Mouse (Mus musculus) kidney, postnatal 10 days (tissue): Measurements from ENCODE around the gene Cnga4.
"Not testable (repeated sequence)": the region's sequence is repeated elsewhere in the genome, so short reads cannot be mapped to it uniquely, and the experiment has no call there.

Source experiments
- DNase-seq: peaks from one replicate; pipeline ENCODE4 v3.0.0; 2021; ENCODE audit warnings: mixed read lengths

Cnga4 gene

DNA sequence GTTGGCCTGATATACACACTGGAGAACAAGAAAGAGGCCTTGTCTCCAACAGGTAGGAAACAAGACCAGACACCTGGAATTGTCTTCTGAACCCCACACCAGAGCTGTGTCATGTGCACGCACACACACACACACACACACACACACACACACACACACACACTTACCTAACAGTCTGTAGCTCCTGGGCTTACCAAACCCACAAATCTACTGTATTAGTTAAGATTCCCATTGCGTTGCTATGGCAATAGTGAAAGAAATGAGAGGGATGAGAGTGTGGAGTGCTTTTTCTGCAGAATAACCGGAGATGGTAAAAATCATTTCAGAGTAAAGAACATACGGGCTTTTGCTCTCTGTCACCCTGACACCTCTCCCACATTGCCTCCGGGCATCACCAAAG is 13.7 kb downstream of the Cnga4 start:
- DNase-seq = no peak

DNA sequence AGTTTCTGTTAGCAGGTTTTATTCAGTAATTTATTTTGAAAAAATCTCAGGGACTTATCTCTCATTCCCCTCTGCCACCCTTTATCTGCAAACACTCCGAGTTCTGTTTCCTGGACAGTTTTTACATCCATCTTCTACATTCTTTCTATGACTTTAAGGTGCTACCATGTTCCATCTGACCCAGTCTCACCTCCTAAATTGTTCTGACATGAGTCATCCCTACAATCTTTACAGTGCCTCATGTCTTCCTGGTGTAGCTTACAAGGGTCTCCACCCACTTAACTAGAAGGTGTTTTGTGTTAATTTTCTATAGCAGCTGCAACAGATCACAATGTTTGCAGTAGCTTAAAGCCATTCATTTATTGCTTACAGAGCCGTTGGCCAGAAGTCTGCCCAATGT is 16.5 kb downstream of the Cnga4 start:
- DNase-seq = no peak

DNA sequence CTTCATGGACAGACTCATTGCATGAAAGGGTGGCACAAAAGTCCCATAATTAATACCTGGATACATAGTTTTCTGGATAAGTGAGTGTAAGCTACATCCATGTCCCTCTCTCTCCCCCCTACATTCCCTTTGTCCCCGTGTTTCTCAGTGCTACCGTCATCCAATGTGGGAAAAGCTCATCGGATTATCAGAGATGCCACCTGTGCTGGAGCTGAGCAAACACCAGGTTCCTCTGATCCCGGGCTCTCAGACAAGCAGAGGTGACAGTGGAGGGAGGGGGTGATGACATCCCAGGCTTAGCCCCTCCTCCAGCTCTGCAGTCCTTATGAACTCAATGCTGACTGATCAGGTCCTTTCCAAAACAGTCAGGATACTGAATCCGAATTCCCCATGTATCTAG is 20.0 kb downstream of the Cnga4 start:
- no peak for DNase-seq

DNA sequence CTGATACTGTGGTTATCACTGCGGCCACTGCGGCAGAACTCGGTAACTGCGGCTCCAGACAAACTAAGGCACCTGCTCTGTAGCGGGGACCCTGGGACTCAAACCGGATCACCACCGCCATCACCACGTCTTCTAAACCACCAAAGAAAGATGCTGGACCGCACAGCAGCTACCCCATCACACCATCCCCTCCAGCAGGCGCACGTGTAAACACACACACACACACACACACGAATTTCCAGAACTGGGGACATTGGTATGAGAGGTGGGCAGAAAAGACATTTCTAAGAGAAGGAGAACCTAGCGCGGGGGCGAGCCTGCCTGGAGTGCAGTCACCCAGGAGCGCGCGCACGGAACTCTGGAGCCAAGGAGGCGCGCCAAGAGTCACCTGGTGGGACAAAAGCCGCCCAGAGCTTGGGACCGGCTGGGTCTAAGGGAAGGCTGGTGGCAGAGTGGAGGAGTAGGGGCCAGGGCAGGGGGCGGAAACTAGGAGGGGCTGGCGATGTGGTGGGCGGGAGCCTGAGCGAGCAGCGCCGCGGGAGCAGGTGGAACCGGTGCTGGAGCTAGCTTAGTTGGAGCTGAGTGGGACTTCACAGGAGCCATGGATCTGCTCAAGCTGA is 21.2 kb downstream of the Cnga4 start, which contains the start of gene Cckbr:
TSS of gene Cckbr (plus strand) at position 308 of the 620 bp plus-strand sequence.
- peak; percentile 29 for DNase-seq

DNA sequence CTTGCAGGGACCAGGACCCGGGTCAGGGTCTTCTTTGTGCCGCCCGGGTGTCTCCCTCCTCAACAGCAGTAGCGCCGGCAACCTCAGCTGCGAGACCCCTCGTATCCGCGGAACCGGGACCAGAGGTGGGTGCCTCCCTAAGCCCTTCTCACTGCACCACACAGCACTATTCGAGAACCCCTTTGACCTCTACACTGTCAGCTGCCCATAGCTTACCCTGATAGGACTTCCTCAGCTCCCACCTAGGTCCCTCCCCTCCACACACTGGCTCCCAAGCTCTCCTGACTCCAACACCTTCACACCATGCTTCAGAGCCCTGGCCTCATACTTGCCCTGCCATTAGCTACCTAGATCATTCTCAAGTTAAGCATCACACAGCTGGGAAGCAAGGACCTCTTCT is 21.7 kb downstream of the Cnga4 start:
- DNase-seq = no peak

DNA sequence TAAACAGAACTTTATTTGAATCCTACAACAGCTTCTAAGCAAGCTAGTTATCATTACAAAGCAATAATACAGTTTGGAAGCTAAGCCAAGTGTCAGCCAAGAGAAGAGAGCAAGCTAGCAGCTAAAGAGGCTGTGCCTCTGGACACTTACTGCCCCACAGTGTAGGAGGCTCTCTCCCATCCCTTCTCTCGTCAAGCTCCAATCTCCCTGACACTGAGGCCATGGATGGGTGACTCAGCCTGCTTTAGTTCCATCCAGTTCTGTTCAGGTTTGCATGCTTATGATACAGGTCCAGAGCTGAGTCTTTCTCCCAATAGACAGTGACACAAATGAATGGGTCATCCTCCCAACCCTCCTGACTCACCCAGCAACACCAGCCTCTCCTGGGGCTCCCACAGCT is 27.7 kb downstream of the Cnga4 start:
- no peak for DNase-seq

DNA sequence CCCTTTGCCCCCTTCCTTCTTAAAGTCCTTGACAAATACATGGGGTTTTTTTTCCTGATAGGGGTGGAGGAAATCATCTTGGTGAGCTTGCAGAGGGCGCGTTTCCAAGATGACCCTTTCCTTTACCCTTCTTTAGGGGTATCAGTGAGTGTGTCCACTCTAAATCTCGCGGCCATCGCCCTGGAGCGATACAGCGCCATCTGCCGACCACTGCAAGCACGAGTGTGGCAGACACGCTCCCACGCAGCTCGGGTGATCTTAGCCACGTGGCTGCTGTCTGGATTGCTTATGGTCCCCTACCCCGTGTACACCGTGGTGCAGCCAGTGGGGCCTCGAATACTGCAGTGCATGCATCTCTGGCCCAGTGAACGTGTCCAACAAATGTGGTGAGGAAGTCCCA is 29.5 kb downstream of the Cnga4 start:
- no peak for DNase-seq

DNA sequence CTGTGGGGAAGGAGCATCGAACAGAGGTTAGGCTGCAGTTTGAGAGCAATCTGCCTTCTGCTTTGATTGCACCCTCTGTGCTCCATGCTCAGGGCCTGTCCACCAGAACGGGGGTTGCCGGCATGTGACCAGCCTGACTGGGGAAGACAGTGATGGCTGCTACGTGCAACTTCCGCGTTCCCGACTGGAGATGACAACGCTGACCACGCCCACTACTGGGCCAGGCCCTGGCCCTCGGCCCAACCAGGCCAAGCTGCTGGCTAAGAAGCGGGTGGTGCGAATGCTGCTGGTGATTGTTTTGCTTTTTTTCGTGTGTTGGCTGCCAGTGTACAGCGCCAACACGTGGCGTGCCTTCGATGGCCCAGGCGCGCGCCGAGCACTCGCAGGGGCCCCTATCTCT is 30.4 kb downstream of the Cnga4 start:
- no peak for DNase-seq

DNA sequence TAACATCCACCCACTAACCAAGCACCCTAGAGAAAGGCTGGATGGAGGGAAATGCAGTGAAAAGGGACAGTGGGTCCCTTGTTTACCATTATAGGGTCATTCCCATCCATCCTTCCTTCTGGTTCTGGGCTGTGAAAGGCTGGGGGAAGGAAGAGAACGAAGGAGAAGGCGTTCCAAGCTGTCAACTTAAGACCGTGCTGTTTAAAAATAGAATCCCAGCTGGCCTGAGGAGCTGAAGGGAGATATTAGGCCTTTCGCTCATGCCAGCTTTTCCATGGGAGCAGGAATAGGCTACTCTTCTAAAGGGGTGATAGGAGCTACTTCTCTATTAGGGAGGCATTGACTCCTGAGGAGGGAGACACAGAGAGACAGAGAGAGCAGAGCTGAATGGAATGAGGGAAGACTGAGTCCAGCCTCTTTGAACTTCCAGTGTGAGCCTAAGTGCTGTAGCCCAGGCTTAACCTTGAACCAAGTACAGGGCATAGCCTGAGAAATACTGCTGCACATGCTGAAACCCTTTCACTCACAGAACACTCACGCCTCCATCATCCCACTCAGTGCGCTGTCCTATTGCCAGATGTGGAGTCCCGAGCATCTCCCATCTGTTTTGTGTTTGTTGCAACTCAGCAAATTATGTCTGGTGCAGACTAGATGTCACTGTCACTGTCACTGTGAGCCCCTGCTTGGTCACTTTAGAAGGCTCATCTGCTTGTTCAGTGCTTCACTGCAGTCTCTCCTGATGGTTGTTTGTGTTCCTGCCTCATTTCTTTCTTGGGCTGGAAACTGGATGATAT is 33.8 kb downstream of the Cnga4 start:
- no peak for DNase-seq

DNA sequence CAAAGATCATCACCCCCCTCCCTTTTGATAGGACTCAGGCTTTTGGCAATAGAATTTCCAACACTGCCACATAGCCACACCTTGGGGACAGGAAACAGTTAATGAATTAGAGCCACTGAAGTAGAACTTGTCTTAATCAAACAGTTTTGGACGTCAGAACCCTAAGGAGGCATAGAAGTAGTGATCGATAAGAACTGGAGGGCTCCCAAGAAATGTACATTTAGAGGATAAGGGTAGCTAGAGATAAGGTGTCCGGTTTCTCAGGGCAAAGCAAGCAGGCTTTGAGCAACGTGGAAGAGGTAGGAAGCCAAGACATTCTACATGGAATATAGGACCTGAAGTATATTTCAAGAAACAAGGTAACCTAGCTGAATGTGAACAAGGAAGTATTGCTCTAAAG is 37.1 kb downstream of the Cnga4 start:
- DNase-seq = no peak

DNA sequence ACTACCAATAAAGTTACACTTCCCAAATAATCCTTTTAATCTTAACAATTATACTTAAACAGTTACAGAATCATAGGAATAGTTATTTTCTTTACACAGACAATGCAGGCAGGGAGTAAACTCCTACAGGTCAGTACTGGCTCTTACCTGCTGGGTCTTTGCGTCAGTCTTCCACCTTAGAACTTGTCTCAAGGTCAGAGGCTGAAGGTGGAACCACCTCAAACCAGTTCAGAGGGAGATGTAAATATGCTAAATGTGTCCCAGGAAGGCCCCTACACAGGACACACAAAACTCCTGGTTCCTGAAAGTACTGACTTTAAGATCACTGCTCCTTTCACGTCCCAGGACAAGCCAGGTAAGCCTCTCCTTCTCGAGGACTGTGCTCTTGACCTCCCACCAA is 40.7 kb downstream of the Cnga4 start:
- DNase-seq = no peak

DNA sequence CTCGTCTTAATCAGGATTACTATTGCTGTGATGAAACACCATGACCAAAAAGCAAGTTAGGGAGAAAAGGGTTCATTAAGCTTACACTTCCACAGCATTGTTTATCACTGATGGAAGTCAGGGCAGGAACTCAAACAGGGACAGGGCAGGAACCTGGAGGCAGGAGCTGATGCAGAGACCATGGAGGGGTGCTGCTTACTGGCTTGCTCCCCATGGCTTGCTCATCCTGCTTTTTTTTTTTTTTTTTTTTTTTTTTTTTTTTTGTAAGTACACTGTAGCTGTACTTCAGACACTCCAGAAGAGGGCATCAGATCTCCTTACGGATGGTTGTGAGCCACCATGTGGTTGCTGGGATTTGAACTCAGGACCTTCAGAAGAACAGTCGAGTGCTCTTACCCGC is 49.0 kb downstream of the Cnga4 start:
- not testable (repeated sequence) for DNase-seq
